Mouse (Mus musculus) embryonic fibroblast, embryonic 13.5 days (primary cell): ENCODE results near the gene Txndc8.

Experiments
- CTCF ChIP-seq: IDR thresholded peaks from 2 replicates; pipeline ENCODE4 v1.5.1; 2011; ENCODE audit warnings: mild to moderate bottlenecking, control low read depth, low read length, moderate library complexity, borderline replicate concordance; ENCODE audit not compliant: insufficient read depth
- POLR2A ChIP-seq: IDR thresholded peaks from 2 replicates; pipeline ENCODE4 v1.6.1; 2011; ENCODE audit warnings: low read depth, mild to moderate bottlenecking, control low read depth, low read length, moderate library complexity

DNA sequence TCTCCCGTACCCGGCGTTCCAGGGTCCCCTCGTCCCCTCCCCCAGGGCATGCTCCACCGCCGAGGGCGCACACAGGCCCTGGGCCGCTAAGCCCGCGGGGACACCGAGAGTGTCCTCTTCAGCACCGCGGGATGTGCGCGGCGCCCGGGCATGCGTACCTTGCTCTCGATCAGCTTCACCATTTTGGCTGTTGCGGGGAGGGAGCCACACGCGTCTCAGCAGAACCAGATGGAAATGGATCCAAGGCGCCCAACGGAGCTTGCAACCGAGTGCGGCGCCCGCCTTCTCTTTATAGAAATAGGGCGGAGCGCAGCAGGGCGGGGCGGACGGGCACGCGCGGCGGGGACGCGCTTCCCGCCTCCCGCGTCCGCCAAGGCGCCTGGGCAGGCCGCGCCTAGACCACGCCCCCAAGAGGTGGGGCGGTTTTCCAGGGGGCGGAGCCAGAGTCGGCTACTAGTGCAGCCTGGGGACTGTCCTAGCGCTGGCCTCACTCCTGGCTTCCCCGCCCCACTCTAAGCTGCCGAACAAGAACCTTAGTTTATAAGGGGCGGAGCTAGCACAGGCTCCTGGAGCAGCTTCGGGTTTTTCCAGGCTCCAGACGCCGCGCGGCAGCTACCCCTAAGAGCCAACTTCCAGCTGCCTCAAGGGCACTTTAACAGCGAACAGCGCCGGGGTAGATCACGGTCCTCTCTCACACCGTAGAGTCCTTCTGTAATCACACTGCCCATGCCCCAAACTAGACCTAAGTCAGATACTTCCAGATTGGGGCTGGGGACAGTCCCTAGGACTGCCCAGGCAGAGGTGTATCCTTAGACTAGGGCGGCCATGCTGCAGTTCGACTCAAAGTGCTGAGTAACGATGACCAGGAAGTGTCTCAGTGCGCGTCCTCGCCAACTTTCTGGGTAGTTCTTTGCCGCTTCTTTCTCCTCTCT lies 52.6 kb downstream of the Txndc8 start, which contains the start of gene Txn1:
- TF ChIP-seq CTCF (no peak), POLR2A (peak; percentile 98)
